Mouse (Mus musculus): ENCODE results near the gene Ankrd63. TPM values are rescaled to one million over a fixed set of nuclear protein-coding genes. Genes with fewer than 3 reads are reported as not detected.
A peak's percentile ranks its signal among the peaks of the same experiment; 100 is the strongest.
"Not testable (repeated sequence)": the region's sequence is repeated elsewhere in the genome, so short reads cannot be mapped to it uniquely, and the experiment has no call there.

Ankrd63 gene
- polyA plus RNA-seq, 1 experiment from 2014 or later, result 0.07 TPM

DNA sequence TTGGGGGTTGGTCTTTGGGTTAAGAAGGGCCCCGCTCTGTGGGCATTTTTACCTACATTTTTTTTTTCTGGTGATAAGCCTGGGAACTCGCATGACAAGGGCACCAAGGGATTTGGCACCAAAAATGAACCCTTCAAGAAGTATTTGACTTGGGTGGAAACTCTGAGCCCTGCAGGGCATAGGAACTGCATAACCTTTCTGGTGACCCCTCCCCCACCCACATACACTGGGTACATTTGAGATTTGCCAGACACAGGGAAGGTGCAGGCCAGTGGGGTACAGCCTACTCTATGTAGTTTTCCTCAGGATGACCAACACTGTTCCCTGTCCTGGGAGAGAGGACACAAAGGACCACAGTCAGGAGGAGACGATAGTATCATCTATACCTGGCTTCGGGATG, 38.1 kb downstream of the Ankrd63 start:
- Histone ChIP-seq H3K4me3 (no peak overlapping the region), H3K9me3 (no peaks in the 10 kb centered on the region), H3K27me3 (peaks cover 34% of the 10 kb centered on the region), H3K36me3 (no peaks in the 10 kb centered on the region), H3K4me2 (no peak overlapping the region), H3K4me1 (peaks cover 33% of the 10 kb centered on the region), H3K27ac (no peak overlapping the region), H3K9ac (no peak overlapping the region)
- no peak for ATAC-seq (ENCODE audit: insufficient number of reproducible peaks, insufficient read depth, low FRiP score, low TSS enrichment, low read depth)
- 75% methylated on average over 4 of the region's 4 CpGs for WGBS

DNA sequence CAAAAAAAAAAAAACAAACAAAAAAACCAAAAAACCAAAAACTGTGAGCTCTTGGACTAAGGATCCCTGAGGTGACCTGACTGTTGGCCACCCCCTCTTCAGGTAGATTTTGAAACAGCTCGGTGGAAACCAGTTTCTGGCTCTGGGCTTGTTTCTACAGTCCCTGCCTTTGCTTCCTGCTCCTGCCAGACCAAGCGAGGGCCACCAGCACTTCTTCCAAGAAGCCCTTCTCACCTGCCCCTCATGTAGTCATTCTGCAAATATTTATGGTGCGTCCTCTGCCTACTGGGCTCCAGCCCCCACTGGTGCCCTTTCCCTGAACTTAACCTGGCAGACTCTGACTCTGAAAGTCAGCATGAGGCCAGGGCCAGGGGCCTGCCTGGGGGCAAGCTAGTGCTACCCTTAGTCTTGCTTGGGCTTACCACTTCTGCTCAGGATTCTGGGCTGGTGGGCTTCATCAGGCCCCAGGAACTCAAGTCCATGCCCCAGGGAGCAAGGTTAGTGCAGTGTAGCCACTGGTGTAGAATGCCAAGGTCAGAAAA, 38.7 kb downstream of the Ankrd63 start:
- no peak overlapping the region for H3K9ac ChIP-seq
- H3K27me3 ChIP-seq, result peaks cover 34% of the 10 kb centered on the region
- no peaks in the 10 kb centered on the region for H3K36me3 ChIP-seq
- H3K4me1 ChIP-seq, result peaks cover 34% of the 10 kb centered on the region
- no peak overlapping the region for H3K4me3 ChIP-seq
- no peaks in the 10 kb centered on the region for H3K9me3 ChIP-seq
- no peak overlapping the region for H3K27ac ChIP-seq
- no peak for ATAC-seq (ENCODE audit: insufficient number of reproducible peaks, insufficient read depth, low FRiP score, low TSS enrichment, low read depth)
- 61% methylated on average over 3 of the region's 3 CpGs for WGBS
- H3K4me2 ChIP-seq, result no peak overlapping the region

DNA sequence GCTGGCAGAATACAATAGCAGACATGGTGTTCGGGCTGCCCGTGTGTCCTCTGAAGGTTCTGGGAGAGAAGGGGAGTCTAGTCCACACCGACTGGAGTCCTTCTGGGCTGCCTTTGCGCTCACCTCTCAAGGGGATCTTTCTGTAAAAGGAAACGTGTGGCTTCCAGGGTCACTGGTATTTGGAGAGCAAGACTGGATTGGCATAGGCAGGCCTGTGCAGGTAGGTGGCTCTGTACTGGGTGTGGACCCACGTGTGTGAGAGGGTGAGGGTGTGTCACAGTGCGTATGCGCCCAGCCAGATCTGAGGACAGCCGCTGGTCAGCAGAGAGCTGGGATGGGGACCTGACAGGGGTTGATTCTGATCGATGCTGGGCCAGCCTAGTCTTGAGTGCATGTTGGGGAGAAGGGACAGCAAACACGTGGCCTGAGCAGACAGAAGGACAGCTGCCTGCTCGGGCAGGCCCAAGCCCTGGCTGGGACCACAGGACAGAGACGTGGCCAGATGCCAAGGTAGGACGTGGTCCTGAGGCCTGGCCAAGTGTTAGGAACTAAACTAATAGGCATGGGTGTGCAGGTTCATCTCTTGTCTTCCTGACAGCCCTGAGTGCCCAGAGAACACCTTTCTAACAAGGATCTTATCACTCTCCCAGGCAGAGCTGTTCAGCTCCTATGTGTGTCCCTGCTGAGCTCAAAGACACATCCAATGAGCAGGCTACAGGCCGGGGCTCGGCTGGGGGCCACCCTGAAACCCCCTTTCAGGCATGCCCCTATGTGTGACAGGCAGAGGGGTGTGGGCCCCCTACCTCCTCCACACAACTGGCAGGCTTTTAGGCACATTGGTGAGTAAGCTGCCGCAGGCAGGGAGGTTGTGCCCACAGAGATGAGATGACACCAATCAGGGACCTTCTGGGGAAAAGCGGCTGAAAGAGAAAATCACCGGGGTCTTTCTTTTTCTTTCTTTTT, 39.7 kb downstream of the Ankrd63 start:
- H3K9me3 ChIP-seq, result no peaks in the 10 kb centered on the region
- H3K27ac ChIP-seq, result no peak overlapping the region; the same call in 1 of the 2 replicates
- H3K4me3 ChIP-seq, result peak overlapping the region; percentile 44
- peak overlapping the region; percentile 90 for H3K4me2 ChIP-seq
- no peaks in the 10 kb centered on the region for H3K36me3 ChIP-seq
- peaks cover 34% of the 10 kb centered on the region for H3K27me3 ChIP-seq
- peak overlapping the region; percentile 67; the same call in 1 of the 2 replicates for H3K9ac ChIP-seq
- 46% methylated on average over 19 of the region's 19 CpGs for WGBS
- peak; percentile 23 for ATAC-seq (ENCODE audit: insufficient number of reproducible peaks, insufficient read depth, low FRiP score, low TSS enrichment, low read depth)
- H3K4me1 ChIP-seq, result peaks cover 36% of the 10 kb centered on the region

DNA sequence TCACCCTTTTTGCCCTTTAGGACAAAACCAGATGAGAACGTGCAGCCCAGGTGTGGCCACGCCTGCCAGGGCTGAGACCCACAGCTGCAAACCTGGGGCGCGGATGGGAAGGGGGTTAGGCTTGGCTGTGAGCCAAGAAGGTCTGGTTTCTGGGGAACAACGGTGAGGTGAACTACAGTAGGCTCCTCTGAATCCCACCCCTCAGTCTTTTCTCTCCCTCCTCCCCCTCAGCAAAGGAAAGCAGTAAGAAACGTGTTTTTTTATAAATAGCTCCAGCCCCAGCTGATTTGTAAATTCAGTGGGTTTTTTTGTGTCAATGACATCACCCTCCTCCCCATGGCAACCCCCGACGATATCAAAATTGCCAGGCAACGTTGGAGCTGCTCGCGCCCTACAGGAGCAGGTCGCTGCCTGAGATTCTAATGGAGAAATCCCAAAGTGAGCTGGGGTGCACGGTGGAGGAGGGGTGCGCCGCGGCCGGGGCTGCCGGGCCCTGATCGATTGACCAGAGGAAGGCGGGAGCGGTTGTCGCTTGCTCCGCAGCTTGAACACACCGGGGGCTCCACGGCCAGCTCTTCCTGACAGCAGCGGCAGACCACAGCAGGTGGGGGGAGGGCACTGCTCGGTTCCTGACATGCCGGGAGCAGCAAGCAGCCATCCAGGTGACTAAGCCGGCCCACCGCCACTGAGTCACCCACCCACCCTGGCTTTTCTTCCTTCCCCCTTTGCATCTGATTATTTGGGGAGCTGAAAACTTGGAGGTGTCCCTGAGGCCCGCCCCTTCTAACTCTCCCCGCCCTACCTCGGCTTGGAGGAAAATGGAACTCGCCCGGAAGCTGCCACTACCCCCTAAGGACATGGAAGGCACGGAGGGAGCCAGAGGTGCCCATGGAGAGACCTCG, 40.6 kb downstream of the Ankrd63 start, which contains the start of gene Pak6:
Gene Pak6, plus strand, starts transcription at position 402 of the 902 bp plus-strand sequence.
- H3K9ac ChIP-seq, result peak within 1 kb of the TSS; percentile 67
- no peaks in the 10 kb centered on the region for H3K9me3 ChIP-seq
- H3K4me2 ChIP-seq, result peak within 1 kb of the TSS; percentile 90
- H3K36me3 ChIP-seq, result no peaks in the 10 kb centered on the region
- WGBS, result 1% methylated on average over 37 of the region's 37 CpGs
- H3K27me3 ChIP-seq, result peaks cover 34% of the 10 kb centered on the region
- H3K27ac ChIP-seq, result peak within 1 kb of the TSS; percentile 11; the same call in 1 of the 2 replicates
- H3K4me1 ChIP-seq, result peaks cover 36% of the 10 kb centered on the region
- no peak for ATAC-seq (ENCODE audit: insufficient number of reproducible peaks, insufficient read depth, low FRiP score, low TSS enrichment, low read depth)
- H3K4me3 ChIP-seq, result peak within 1 kb of the TSS; percentile 44

DNA sequence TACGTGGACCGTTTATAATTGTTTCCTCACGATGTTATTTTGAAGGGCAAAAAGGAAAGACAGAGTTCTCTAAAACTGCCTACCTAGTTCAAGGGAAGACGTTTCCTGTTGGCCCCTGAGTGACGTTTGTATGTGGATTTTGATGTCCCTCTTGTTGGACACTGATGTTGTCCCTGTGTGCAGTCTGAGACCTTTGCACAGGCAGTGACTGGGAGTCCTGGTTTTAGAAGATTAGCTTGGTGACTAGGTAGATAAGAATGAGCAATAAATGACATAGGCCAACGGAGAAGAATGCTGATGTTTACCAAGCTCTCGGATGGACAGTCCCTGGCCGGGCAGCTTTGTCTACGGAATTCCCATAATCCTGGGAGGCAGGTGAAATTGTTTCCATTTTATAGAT, 41.9 kb downstream of the Ankrd63 start:
- H3K9me3 ChIP-seq, result no peaks in the 10 kb centered on the region
- WGBS, result 78% methylated on average over 9 of the region's 9 CpGs
- peaks cover 34% of the 10 kb centered on the region for H3K27me3 ChIP-seq
- no peak for ATAC-seq (ENCODE audit: insufficient number of reproducible peaks, insufficient read depth, low FRiP score, low TSS enrichment, low read depth)
- no peak overlapping the region for H3K4me2 ChIP-seq
- peaks cover 39% of the 10 kb centered on the region for H3K4me1 ChIP-seq
- no peak overlapping the region for H3K9ac ChIP-seq
- no peaks in the 10 kb centered on the region for H3K36me3 ChIP-seq
- H3K27ac ChIP-seq, result no peak overlapping the region
- H3K4me3 ChIP-seq, result no peak overlapping the region

DNA sequence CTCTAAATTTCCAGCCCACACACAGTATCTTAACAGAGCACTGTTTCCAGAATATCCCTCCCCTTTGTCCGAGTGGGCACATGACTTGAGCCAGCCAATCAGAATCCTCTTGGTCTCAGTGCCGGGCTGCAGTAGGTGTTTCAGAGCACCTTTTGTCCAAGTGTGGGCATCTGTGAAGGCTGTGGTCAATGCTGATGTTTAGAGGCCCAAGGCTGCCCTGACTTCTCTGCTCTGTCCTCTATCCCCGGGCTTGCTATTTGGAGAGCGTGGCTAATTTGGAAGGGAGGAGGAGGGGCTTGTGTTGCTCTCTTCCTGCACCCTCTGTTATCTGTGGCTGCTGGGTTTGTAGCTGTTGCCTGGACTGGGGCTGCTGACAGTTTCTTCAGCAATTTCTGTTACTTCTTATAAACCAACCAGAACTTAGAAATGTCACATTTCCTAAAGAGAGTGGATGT, 43.7 kb downstream of the Ankrd63 start:
- Histone ChIP-seq H3K9ac (peak overlapping the region; percentile 69), H3K27me3 (peaks cover 31% of the 10 kb centered on the region), H3K4me2 (peak overlapping the region; percentile 62), H3K4me3 (peak overlapping the region; percentile 46), H3K27ac (no peak overlapping the region), H3K9me3 (no peaks in the 10 kb centered on the region), H3K36me3 (no peaks in the 10 kb centered on the region), H3K4me1 (peaks cover 45% of the 10 kb centered on the region)
- no peak for ATAC-seq (ENCODE audit: insufficient number of reproducible peaks, insufficient read depth, low FRiP score, low TSS enrichment, low read depth)
- WGBS, result 0% methylated on average over 4 of the region's 4 CpGs

GRCm38 (mm10) chr2:118659493-118659892, 44.3 kb downstream of the Ankrd63 start:
- Histone ChIP-seq H3K4me3 (peak overlapping the region; percentile 46), H3K27ac (0 out of 2 replicates have a peak overlapping the region, but pooled peaks have one; percentile 44), H3K9ac (no peak overlapping the region), H3K4me2 (peak overlapping the region; percentile 62), H3K27me3 (peaks cover 29% of the 10 kb centered on the region), H3K4me1 (peaks cover 45% of the 10 kb centered on the region), H3K36me3 (no peaks in the 10 kb centered on the region), H3K9me3 (no peaks in the 10 kb centered on the region)
- ATAC-seq (ENCODE audit: insufficient number of reproducible peaks, insufficient read depth, low FRiP score, low TSS enrichment, low read depth), result no peak
- WGBS, result 84% methylated on average over 12 of the region's 12 CpGs

GRCm38 (mm10) chr2:118659077-118659476, 44.7 kb downstream of the Ankrd63 start:
- ATAC-seq (ENCODE audit: insufficient number of reproducible peaks, insufficient read depth, low FRiP score, low TSS enrichment, low read depth), result no peak
- Histone ChIP-seq H3K4me1 (peaks cover 46% of the 10 kb centered on the region), H3K4me2 (no peak overlapping the region), H3K9me3 (no peaks in the 10 kb centered on the region), H3K36me3 (no peaks in the 10 kb centered on the region), H3K27ac (peak overlapping the region; percentile 44; the same call in 1 of the 2 replicates), H3K4me3 (no peak overlapping the region), H3K9ac (no peak overlapping the region), H3K27me3 (peaks cover 24% of the 10 kb centered on the region)
- WGBS, result 72% methylated on average over 1 of the region's 1 CpGs

DNA sequence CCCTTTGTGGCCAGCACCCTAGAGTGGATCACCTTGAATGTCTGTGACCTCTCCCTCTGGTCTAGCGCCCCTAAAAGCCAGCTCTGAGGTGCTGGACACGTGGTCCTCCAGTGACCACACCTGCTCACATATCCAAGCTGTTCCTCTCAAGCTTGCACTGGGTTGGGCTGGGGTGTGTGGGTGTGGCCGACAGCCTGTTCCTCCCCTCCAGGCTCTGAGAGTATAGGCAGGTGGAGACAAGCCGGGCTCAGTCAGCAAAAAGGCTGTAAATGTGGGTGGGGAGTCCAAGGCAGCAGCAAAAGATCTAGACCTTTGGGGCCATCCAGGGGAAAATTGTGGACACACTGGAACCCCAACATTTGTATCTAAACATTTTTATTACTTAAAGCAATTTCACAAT, 45.3 kb downstream of the Ankrd63 start:
- Histone ChIP-seq H3K4me2 (no peak overlapping the region), H3K4me3 (no peak overlapping the region), H3K27ac (no peak overlapping the region), H3K36me3 (no peaks in the 10 kb centered on the region), H3K9ac (no peak overlapping the region), H3K4me1 (peaks cover 41% of the 10 kb centered on the region), H3K27me3 (peaks cover 18% of the 10 kb centered on the region), H3K9me3 (no peaks in the 10 kb centered on the region)
- 32% methylated on average over 4 of the region's 4 CpGs for WGBS
- no peak for ATAC-seq (ENCODE audit: insufficient number of reproducible peaks, insufficient read depth, low FRiP score, low TSS enrichment, low read depth)

GRCm38 (mm10) chr2:118656688-118657281, 47.0 kb downstream of the Ankrd63 start:
- no peak for ATAC-seq (ENCODE audit: insufficient number of reproducible peaks, insufficient read depth, low FRiP score, low TSS enrichment, low read depth)
- peak overlapping the region; percentile 62 for H3K27ac ChIP-seq

DNA sequence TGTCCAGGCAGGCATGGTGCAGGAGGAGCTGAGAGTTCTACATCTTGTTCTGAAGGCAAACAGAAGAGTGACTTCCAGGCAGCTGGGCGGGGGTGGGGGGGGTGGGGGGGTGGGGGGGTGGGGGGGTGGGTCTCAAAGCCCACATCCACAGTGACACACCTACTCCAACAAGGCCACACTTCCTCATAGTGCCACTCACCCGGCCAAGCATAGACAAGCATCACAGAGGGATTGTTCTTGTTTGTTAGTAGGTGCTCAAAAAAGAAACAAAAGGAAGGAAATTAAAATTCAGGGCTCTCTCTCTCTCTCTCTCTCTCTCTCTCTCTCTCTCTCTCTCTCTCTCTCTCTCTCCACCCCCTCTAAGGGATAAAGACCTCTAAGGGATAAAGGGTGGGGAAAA, 53.1 kb downstream of the Ankrd63 start:
- not testable (repeated sequence) for H3K9ac ChIP-seq; H3K27me3 ChIP-seq; H3K27ac ChIP-seq; H3K36me3 ChIP-seq; H3K4me2 ChIP-seq; ATAC-seq (ENCODE audit: insufficient number of reproducible peaks, insufficient read depth, low FRiP score, low TSS enrichment, low read depth); H3K9me3 ChIP-seq; H3K4me3 ChIP-seq; H3K4me1 ChIP-seq
- 46% methylated on average over 2 of the region's 2 CpGs for WGBS

More at GRCm38 (mm10) chr2:118656688-118657281, 47.0 kb downstream of the Ankrd63 start:
- Histone ChIP-seq H3K4me3 (no peak overlapping the region), H3K36me3 (no peaks in the 10 kb centered on the region), H3K4me1 (peaks cover 30% of the 10 kb centered on the region), H3K9ac (peak overlapping the region; percentile 49; the same call in 1 of the 2 replicates), H3K9me3 (no peaks in the 10 kb centered on the region), H3K4me2 (no peak overlapping the region), H3K27me3 (peaks cover 2% of the 10 kb centered on the region; the same call in 1 of the 2 replicates)
- 22% methylated on average over 3 of the region's 3 CpGs for WGBS
